Mouse (Mus musculus): ENCODE measurements at regions not wholly inside any gene's neighbourhood (a gene's known extent, or its start where the extent isn't known, plus 50 kb on each side); places are given as distances from the start of the nearest gene placed in this dataset.

GRCm38 (mm10) chrX:158236206-158236605 is 193.1 kb upstream of the Cnksr2 start:
- DNase-seq (ENCODE audit: low spot score): no peak

- DNase-seq (ENCODE audit: low spot score): no peak
Measured at GRCm38 (mm10) chrX:158209167-158209566, 166.1 kb upstream of the Cnksr2 start.

GRCm38 (mm10) chrX:158195536-158195935 is 152.4 kb upstream of the Cnksr2 start:
- DNase-seq (ENCODE audit: low spot score): peak; percentile 32

DNA sequence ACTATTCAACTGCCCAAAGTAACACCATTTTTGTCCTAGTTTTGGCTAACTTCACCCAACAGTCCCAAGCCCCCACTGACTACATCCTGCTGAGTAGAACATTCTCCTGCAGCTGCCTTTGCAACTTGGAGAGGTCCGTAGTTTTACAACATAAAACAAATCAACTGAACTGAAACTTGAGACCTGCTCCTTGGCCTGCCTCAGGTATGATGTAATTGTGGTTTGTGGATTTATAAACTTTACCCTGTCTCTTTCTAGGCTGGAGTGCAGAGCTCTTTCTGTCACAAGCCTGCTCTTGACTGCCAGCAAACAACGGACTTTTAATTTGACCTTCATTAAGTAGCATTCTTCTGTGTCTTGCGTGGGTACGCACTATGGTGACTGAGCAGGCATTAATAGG is 138.4 kb upstream of the Cnksr2 start:
- DNase-seq (ENCODE audit: low spot score): no peak

- DNase-seq (ENCODE audit: low spot score): no peak
Measured at GRCm38 (mm10) chrX:158180356-158180755, 137.3 kb upstream of the Cnksr2 start.

DNA sequence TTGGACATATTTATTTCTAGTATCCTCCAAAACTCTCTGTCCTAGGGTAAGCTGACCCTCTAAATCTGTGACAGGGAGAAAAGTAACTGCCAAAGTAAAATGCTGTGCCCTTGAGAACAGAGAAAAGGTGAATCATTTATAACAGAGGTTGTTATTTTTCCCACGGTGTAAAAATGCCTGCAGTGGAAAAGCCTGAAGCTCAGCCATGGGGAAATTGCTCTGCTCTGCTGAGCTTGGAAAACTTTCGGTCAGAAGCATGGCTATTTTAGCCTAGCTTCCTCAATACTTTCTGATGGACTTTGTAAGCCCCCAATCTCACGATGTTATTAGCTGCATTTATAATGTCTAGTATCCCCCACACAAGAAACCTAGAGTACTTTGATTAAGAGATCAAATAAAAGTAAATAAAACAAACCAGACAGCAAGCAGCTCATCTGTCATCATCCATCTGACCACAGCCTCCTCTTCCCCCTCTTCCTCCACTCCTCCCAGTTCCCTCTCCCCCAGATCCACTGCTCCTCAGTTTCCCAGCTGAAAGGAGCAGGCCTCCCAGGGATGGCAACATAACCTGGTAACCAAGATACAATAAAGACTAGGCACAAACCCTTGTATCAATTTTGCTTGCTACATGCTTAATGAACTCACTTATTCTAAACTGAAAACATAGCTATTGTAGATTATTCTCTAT is 92.9 kb upstream of the Cnksr2 start:
- no peak for DNase-seq (ENCODE audit: low spot score)

DNA sequence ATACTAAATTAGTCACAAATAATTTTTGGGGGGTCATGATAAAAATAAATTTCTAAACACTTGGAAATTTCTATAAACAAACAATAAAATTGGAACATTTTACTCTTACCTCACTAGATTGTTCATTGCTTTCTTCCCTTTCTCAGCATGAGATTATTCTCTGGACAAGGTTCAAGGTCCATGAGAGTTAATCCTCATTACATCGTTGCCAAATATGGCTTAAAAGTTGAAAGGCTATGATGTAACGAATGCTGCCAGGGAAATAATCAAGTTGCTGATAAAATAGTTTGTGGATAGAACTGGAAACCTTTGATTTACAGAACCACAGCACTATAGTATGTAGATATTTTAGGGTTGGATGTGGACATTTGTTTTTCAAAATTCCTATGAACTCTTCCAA is 90.4 kb upstream of the Cnksr2 start:
- DNase-seq (ENCODE audit: low spot score): no peak

Data from MN1 (cell line).